Mouse (Mus musculus) liver, embryonic 15.5 days (tissue): Measurements from ENCODE around the gene Cyb5r1. TPM values are rescaled to one million over a fixed set of nuclear protein-coding genes. Genes with fewer than 3 reads are reported as not detected.

ENCODE experiments used
- ATAC-seq: fragments of 200-750 bp; cut with Nextera tagmentation; 2 replicates; pipeline ENCODE4 v1.8.0; 2017; ENCODE audit warnings: moderate number of reproducible peaks, mild to moderate bottlenecking, moderate library complexity; ENCODE audit not compliant: insufficient read depth
- H3K27ac ChIP-seq: fragments of 300-500 bp; sonication (generic); replicated peaks from 2 replicates; pipeline ENCODE4 v1.5.1; 2015; ENCODE audit warnings: mild to moderate bottlenecking, inconsistent platforms
- H3K27me3 ChIP-seq: fragments of 300-500 bp; sonication (generic); 2 replicates; pipeline ENCODE4 v1.6.1; 2015; ENCODE audit warnings: mild to moderate bottlenecking, inconsistent platforms
- H3K36me3 ChIP-seq: fragments of 300-500 bp; sonication (generic); replicated peaks from 2 replicates; pipeline ENCODE4 v1.6.1; 2015; ENCODE audit warnings: moderate library complexity, mild to moderate bottlenecking, inconsistent platforms
- H3K4me1 ChIP-seq: fragments of 300-500 bp; sonication (generic); replicated peaks from 2 replicates; pipeline ENCODE4 v1.6.1; 2015; ENCODE audit warnings: inconsistent platforms
- H3K4me2 ChIP-seq: fragments of 300-500 bp; sonication (generic); 2 replicates; pipeline ENCODE4 v1.6.1; 2015; ENCODE audit warnings: moderate library complexity, mild to moderate bottlenecking, inconsistent platforms
- H3K4me3 ChIP-seq: fragments of 300-500 bp; sonication (generic); replicated peaks from 2 replicates; pipeline ENCODE4 v1.5.1; 2015; ENCODE audit warnings: mild to moderate bottlenecking, inconsistent platforms
- H3K9ac ChIP-seq: fragments of 300-500 bp; sonication (generic); 2 replicates; pipeline ENCODE4 v1.6.1; 2015; ENCODE audit warnings: moderate library complexity, mild to moderate bottlenecking, inconsistent platforms
- H3K9me3 ChIP-seq: fragments of 300-500 bp; sonication (generic); replicated peaks from 2 replicates; pipeline ENCODE4 v1.6.1; 2016; ENCODE audit warnings: inconsistent platforms
- WGBS: fragments of 180-500 bp; shearing (Covaris S2); methylation state at CpG from one replicate; pipeline ENCODE4 v1.1.7; 2015; ENCODE audit warnings: mixed read lengths; ENCODE audit not compliant: insufficient replicate concordance; 5-methylcytosine and 5-hydroxymethylcytosine counted together
- polyA plus RNA-seq: library from polyadenylated mRNA; unstranded; fragments of >200 nt; fragmentation: Nextera tagmentation; extraction: Ambion mirVana; gene quantifications from 2 replicates; pipeline ENCODE4 v1.2.1, GENCODE M21; 2015

Gene Cyb5r1
- polyA plus RNA-seq, 1 experiment from 2014 or later: 17.4 TPM

DNA sequence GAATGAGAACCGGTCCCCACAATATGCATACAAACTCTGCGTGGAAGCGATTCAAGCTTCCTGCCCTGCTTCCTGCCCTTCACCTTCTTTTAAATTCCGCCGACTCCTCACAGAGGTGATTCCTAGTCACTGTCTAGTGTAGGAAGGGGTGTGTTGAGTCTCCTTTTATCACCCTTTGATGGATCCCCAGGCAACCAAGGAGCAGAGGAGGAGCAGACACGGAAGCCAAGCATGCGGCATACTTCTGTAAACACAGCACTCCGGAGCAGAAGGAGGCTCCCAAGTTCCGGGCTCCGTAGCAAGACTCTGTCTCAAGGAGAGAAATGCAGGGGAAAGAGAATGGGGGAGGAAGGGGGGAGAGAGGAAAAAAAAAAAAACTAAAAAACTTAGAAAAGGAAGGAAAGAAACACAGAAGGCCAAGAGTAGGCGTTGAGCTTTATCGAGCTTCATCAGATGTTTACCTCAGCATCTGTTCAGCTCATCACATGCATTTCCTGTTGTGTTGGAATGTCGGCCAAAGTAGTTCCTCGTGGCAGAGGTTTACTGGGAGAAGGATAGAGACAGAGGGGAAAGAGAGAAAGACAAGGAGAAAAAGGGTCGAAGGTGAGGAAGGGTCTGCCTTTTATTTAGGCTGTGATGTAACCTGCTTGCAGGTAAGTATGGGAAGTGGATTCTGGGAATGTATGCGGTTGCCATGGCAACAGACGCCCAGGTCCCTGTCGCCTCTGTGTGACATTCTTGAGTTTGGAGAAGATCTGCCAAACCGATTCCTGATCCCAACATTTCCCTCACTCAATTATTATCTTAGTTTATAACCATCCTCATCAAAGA, 23.3 kb upstream of the Cyb5r1 start:
- H3K4me3 ChIP-seq: no peak overlapping the region; the same call in 1 of the 2 replicates
- no peak overlapping the region for H3K27ac ChIP-seq
- no peaks in the 10 kb centered on the region for H3K36me3 ChIP-seq
- peaks cover 7% of the 10 kb centered on the region; the same call in 1 of the 2 replicates for H3K4me1 ChIP-seq
- no peaks in the 10 kb centered on the region for H3K9me3 ChIP-seq
- peak overlapping the region; percentile 36 for H3K4me2 ChIP-seq
- no peak for ATAC-seq
- 5% methylated on average over 19 of the region's 19 CpGs for WGBS
- H3K27me3 ChIP-seq: peaks cover 36% of the 10 kb centered on the region
- no peak overlapping the region for H3K9ac ChIP-seq

DNA sequence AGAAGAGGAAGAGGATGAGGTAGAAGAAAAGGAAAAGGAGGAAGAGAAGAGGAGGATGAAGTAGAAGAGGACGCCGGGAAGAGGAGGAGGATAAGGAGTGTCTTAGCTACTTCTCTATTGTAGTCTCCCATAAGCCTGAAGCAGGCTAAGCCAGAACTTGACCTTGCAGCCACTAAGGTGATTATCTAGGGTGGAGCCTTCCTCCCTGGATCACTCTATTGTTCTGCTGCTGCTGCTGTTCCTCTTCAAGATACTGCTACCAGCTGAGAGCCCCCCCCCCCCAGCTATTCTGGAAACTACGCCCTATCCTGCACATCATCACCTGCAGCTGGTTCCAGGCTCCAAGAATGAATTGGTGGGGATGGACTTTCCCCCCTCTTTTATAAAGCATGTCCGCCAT, 20.8 kb upstream of the Cyb5r1 start:
- Histone ChIP-seq H3K9me3 (no peaks in the 10 kb centered on the region), H3K9ac (no peak overlapping the region), H3K36me3 (no peaks in the 10 kb centered on the region), H3K4me2 (no peak overlapping the region), H3K27ac (no peak overlapping the region), H3K4me3 (no peak overlapping the region), H3K4me1 (peaks cover 7% of the 10 kb centered on the region; the same call in 1 of the 2 replicates), H3K27me3 (peaks cover 45% of the 10 kb centered on the region)
- WGBS: 70% methylated on average over 4 of the region's 4 CpGs
- no peak for ATAC-seq

DNA sequence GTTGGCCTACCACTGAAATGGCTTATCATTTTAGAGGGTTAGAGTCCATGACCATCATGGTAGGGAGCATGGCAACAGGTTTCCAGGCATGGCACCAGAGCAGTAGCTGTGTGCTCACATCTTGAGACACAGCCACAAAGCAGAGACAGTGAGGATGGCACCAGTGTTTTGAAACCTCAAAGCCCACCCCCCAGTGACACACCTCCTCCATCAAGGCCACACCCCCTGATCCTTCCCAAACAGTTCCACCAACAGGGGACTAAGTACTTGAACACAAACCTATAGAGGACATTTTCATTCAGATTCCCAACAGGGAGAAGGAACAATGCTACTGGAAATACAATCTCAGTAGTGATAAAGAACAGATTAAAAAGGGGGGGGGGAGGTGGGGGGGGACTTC, 20.2 kb upstream of the Cyb5r1 start:
- no peaks in the 10 kb centered on the region for H3K9me3 ChIP-seq
- ATAC-seq: no peak
- no peaks in the 10 kb centered on the region for H3K36me3 ChIP-seq
- no peak overlapping the region for H3K4me3 ChIP-seq
- no peak overlapping the region for H3K9ac ChIP-seq
- no peak overlapping the region for H3K4me2 ChIP-seq
- H3K27ac ChIP-seq: no peak overlapping the region
- H3K27me3 ChIP-seq: peaks cover 50% of the 10 kb centered on the region
- H3K4me1 ChIP-seq: peaks cover 7% of the 10 kb centered on the region; the same call in 1 of the 2 replicates

DNA sequence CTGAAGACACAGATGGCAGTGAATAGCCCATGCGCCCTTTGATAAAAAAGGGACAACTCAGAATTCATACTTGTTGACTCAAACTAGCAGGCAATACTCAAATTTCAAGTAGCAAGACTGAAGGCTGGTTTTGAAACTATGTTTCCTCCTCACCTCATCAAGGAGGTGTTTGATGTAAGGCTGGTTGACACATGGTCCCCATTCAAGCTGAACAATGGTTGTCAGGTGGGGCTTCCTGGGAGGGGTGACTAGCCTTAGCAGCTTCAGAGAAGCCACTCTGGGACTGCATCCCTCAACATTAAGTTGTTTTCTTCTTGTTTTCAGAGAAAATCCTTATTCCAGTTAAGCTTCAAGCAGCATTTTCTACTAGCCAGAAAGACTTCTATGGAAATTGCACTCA, 19.7 kb upstream of the Cyb5r1 start, which contains the start of gene 4933406M09Rik:
Gene 4933406M09Rik, plus strand, starts transcription at position 275 of the 400 bp plus-strand sequence.
- H3K9me3 ChIP-seq: no peaks in the 10 kb centered on the region

DNA sequence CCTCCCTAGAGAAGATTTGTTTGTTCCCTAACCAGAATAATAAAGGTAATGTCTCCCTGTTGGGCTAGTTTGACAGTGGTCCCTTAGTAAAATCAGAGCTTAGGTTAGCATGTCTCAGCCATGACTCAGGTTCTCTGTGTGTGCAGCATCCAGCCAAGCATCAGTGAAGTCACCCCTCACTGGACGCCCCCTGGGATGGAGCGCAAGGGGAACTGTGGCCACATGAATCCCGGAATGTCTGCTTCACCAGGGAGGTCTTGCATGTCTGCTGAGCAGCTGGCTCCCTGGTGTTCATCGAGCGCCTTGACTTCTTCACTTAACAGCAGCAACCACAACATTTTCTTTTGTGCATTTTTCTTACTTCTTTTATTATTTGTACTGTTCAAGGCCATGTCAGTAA, 11.5 kb upstream of the Cyb5r1 start:
- no peak overlapping the region for H3K9ac ChIP-seq
- H3K4me3 ChIP-seq: no peak overlapping the region
- H3K4me2 ChIP-seq: no peak overlapping the region
- no peaks in the 10 kb centered on the region for H3K4me1 ChIP-seq
- 54% methylated on average over 5 of the region's 5 CpGs for WGBS
- no peaks in the 10 kb centered on the region for H3K9me3 ChIP-seq
- H3K36me3 ChIP-seq: no peaks in the 10 kb centered on the region
- peaks cover 20% of the 10 kb centered on the region for H3K27me3 ChIP-seq
- no peak overlapping the region for H3K27ac ChIP-seq
- no peak for ATAC-seq

More for the DNA sequence above, 19.7 kb upstream of the Cyb5r1 start, which contains the start of gene 4933406M09Rik:
- Histone ChIP-seq H3K9ac (no peak within 1 kb of the TSS), H3K4me1 (peaks cover 7% of the 10 kb centered on the region; the same call in 1 of the 2 replicates), H3K27me3 (peaks cover 50% of the 10 kb centered on the region), H3K4me2 (no peak within 1 kb of the TSS), H3K36me3 (no peaks in the 10 kb centered on the region), H3K4me3 (no peak within 1 kb of the TSS), H3K27ac (no peak within 1 kb of the TSS)
- no peak for ATAC-seq
- 93% methylated on average over 1 of the region's 1 CpGs for WGBS

DNA sequence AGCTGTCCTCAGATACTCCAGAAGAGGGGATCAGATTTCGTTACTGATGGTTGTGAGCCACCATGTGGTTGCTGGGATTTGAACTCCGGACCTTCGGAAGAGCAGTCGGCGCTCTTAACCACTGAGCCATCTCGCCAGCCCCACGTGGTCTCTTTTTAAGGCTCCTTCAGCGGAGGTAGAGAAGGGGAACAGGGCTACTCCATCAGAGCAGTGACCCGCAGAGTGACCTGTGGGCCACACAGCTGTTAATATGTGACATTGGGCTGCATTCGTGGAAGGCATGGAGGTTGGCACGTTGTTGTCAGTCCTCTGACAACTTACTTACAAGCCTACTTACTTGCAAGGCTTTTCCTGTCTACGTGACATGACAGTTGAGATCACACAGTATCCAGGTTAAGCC, 7.1 kb upstream of the Cyb5r1 start:
- peaks cover 4% of the 10 kb centered on the region for H3K27me3 ChIP-seq
- no peak for ATAC-seq
- H3K27ac ChIP-seq: no peak overlapping the region
- H3K4me3 ChIP-seq: no peak overlapping the region
- H3K36me3 ChIP-seq: no peaks in the 10 kb centered on the region
- no peak overlapping the region for H3K9ac ChIP-seq
- 78% methylated on average over 12 of the region's 12 CpGs for WGBS
- H3K9me3 ChIP-seq: no peaks in the 10 kb centered on the region
- no peak overlapping the region for H3K4me2 ChIP-seq
- H3K4me1 ChIP-seq: no peaks in the 10 kb centered on the region

DNA sequence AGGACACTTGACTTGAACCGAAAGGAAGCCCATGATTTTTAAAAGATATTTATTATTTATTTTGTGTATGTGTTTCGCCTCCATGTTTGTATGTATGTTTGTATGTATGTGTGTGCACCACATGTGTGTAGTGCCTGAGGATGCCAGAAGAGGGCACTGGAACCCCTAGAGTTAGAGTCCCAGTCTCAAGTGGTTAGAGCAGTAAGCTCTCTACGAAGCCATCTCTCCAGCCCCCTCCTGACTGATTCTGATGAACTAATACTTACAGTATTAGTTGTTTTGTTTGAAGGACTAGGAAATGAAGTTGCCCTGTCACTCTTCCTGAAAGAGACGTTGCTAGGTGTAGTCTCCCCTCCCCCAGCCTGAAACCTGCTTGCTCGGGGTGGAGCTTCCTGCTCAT, 5.6 kb upstream of the Cyb5r1 start:
- no peak for ATAC-seq
- Histone ChIP-seq H3K9ac (no peak overlapping the region), H3K4me2 (no peak overlapping the region), H3K27ac (no peak overlapping the region), H3K27me3 (no peaks in the 10 kb centered on the region; the same call in 1 of the 2 replicates), H3K9me3 (no peaks in the 10 kb centered on the region), H3K4me1 (no peaks in the 10 kb centered on the region), H3K36me3 (no peaks in the 10 kb centered on the region), H3K4me3 (no peak overlapping the region)
- WGBS: 67% methylated on average over 5 of the region's 5 CpGs

DNA sequence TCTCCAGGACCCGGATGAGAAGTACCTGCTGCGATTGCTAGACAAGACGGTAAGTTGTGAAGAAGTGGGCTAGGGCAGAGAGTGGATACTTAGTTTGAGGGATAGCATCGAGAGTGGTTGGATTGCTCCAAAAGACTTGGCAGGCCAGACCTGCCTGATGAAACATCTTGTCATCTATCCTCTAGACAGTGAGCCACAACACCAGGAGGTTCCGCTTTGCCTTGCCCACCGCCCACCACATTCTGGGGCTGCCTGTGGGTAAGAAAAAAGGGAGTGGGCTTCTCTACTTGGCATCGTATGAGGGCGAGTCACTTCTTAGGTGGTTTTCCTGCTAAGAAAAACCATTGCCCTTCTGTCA, 1.0 kb downstream of the Cyb5r1 start:
- Histone ChIP-seq H3K9ac (peak overlapping the region; percentile 87), H3K4me1 (peaks cover 21% of the 10 kb centered on the region), H3K4me3 (peak overlapping the region; percentile 93), H3K36me3 (peaks cover 29% of the 10 kb centered on the region), H3K4me2 (peak overlapping the region; percentile 95), H3K9me3 (no peaks in the 10 kb centered on the region), H3K27ac (peak overlapping the region; percentile 92), H3K27me3 (no peaks in the 10 kb centered on the region)
- ATAC-seq: no peak; the same call in 1 of the 2 replicates
- WGBS: 13% methylated on average over 8 of the region's 8 CpGs

DNA sequence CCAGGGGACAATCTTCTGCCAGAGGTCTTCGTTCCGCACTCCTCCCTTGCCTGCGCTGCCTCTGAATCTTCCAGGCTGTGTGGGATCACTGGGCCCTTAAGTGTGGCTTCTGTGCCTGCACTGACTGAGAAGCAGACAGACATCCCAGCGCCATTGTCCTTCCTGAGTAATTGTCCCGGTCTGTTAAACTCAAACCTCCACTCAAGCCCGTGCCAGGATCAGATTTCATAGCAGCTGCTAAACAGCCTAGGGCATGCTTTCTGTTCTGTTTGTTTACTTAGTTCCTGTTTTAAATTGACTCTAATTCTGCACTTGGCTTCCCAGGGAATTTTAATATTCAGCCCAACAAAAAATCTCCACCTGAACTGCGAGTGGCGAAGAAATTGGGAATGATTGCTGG, 2.7 kb downstream of the Cyb5r1 start:
- H3K4me2 ChIP-seq: no peak overlapping the region
- no peak for ATAC-seq
- no peak overlapping the region for H3K27ac ChIP-seq
- no peak overlapping the region for H3K9ac ChIP-seq
- peaks cover 21% of the 10 kb centered on the region for H3K4me1 ChIP-seq
- H3K9me3 ChIP-seq: no peaks in the 10 kb centered on the region
- H3K4me3 ChIP-seq: no peak overlapping the region
- H3K36me3 ChIP-seq: peaks cover 33% of the 10 kb centered on the region
- 82% methylated on average over 8 of the region's 8 CpGs for WGBS
- H3K27me3 ChIP-seq: no peaks in the 10 kb centered on the region

DNA sequence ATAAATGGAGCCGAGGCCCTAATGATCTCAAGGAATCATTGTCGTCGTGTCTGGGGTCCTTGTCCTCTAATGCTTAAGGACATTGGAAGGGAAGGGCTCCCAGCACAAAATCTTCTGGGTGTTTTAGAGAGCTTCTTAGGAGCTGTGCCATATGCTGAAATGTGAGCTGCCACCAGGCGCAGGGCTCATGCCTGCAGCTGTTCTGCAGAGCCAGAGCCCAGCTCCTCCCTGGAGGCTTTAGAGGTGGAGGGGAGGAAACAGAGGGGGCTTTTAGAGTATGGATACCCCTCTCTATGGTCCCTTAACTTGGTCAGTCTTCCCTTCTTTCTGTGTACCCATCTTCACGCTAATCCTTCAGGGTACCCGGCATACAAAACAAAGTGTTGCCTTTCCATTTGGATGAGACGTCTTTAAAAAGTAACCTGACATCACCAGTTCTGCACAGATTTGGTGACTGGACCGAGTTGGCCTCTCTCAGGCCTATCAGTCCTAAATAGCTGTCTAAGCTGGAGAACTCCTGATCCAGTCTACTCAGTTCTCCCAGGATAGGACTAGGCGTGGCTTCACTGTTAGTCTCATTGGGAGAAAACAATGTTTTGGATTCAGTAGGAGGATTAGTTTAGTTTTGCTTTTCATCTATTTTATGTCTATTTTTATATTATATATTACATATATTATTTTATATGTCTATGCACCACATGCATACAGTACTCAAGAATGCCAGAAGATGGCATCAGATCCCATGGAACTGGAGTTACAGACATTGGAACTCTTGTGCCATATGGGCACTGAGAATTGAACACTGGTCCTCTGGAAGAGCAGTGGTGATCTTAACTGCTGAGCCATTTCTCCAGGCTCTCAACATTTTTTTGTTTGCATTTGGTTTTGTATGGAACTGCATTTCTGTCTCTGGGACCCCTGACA, 6.6 kb downstream of the Cyb5r1 start:
- no peak overlapping the region for H3K4me2 ChIP-seq
- H3K9me3 ChIP-seq: no peaks in the 10 kb centered on the region
- no peaks in the 10 kb centered on the region for H3K27me3 ChIP-seq
- peaks cover 33% of the 10 kb centered on the region for H3K36me3 ChIP-seq
- ATAC-seq: no peak
- H3K27ac ChIP-seq: no peak overlapping the region
- no peak overlapping the region for H3K4me3 ChIP-seq
- WGBS: 84% methylated on average over 9 of the region's 9 CpGs
- peaks cover 35% of the 10 kb centered on the region for H3K4me1 ChIP-seq
- H3K9ac ChIP-seq: no peak overlapping the region

DNA sequence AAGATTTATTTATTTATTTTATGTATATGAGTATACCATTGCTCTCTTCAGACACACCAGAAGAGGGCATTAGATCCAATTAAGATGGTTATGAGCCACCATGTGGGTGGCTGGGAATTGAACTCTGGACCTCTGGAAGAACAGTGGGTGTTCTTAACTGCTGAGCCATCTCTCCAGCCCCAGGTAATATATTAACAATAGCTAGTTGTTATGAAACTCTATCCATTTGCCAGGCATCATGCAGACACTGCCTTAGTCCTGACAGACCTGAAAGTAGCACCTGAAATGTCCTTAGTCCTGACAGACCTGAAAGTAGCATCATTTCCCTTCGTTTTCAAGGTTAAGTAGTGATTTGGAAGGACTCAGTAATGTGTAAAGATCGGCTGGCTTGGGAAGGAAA, 8.7 kb downstream of the Cyb5r1 start:
- H3K36me3 ChIP-seq: peaks cover 33% of the 10 kb centered on the region
- H3K9me3 ChIP-seq: no peaks in the 10 kb centered on the region
- peak overlapping the region; percentile 99 for H3K27ac ChIP-seq
- H3K4me1 ChIP-seq: peaks cover 47% of the 10 kb centered on the region
- no peak overlapping the region for H3K4me3 ChIP-seq
- H3K9ac ChIP-seq: no peak overlapping the region
- peak overlapping the region; percentile 77 for H3K4me2 ChIP-seq
- ATAC-seq: no peak
- WGBS: 52% methylated on average over 2 of the region's 2 CpGs
- H3K27me3 ChIP-seq: no peaks in the 10 kb centered on the region
